Mouse (Mus musculus) inflammation-experienced regulatory T-cells (primary cell): Measurements from ENCODE around the gene Bdp1. TPM values are rescaled to one million over a fixed set of nuclear protein-coding genes. Genes with fewer than 3 reads are reported as not detected.

ENCODE experiments used
- polyA plus RNA-seq, 2 experiments: library from polyadenylated mRNA; unstranded; fragments of 100-300 nt; shearing (Covaris generic); gene quantifications; one replicate each; pipeline ENCODE4 v1.2.1; 2017

Bdp1 gene
- polyA plus RNA-seq: 10 to 100 TPM; 60.0 to 61.3 TPM

DNA sequence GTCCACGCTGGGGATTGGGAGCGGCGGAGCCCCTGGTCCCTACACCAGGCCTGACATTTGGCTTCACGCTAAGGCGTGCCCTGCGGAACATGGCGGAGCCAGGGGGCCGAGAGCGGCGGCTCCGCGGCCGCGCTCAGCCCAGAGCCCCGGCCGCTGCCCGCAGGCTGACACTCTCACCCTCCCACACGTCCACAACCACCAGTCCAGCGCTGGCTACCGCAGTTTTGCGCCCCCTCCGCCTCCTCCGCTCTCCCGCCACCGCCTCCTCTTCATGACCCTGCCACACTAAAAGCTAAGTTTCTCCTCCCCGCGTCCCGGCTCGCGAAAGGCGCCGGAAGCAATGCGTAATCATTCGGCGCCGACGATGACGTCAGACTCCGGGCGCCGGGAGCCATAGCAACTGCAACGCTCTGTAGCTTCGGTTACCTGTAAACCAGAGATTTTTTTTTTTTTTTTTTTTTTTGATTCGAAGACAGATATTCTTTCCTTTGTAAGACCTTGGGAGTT is at the start of gene Bdp1:
Gene Bdp1, minus strand, starts transcription at position 323 of the 507 bp plus-strand sequence.

DNA sequence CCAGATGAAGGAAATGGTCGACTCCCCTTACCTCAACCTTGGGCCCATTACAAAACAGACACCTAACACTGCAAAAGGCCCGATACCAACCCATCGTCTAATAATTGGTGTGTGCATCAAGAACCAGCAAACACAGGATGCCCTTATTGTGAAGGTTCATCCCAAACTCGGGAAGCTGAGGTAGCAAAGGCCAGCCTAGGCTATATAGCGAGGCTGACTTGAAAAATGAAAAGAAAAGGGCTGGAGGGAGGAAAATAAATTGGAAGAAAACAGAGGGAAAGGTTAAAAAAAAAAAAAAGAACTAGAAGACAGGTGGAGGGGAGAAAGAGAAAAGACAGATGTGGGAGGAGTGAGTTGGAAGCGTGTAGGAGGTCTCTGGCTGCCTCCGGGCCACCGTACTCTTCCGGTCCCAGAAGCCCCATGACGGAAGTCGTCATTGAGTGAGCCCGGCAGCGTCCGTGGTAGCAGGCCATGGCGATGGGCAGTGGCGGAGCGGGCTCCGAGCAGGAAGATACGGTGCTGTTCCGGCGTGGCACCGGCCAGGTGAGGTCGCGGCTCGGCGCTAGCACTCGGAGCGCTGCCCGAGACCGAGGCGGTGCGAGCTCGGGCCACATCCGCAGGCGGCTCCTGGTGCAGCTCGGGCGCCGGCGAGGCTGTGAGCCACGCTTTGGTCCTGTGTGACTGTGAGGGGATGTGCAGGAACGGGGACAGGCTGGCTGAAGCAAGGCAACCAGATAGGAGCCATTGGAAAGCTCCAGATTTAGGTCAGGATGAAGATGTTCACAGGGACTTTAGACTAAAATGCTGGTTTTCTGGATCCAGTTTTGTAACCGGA is 20.8 kb upstream of the Bdp1 start, which contains the start of gene Smn1:
Gene Smn1, plus strand, starts transcription at position 430 of the 835 bp plus-strand sequence.

DNA sequence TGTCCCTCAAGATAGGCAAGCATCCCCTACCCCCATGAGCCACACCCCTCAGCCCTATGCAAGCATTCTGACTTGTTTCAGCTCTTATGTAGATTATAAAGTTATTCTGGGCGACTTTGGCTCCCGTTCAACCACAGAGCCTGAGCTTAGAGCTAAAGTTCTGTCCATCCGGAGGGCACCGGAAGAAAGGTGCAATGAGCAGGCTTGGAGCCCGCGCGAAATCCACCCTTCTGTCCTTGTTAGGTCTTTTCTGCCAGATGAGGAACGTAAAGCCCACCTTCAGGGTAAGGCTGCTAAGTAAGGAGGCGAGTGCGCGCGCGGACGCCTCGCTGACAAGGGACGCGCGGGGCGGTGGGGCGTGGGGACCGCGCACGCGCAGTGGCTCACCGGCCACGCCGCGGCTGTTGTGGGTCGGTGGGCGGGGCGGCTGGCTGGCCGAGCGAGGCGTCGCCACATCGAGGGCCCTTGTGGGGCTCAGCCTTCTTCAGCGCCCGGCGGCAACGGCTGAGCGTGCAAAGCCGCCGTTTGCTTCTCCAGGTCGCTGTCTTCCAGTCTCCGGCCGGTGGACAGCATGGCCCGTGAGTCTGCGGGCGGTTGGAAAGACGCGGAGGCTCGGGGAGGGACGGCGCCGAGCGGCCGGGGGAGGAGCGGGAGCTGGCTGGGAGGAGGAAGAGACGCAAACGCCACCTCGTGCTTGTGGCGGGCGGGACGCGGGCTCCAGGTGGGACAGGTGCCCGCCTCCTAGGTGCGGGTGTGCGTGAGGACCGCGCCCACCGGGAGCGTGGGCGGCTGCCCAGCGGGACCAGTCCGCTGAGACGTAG is 4.0 kb upstream of the Bdp1 start, which contains the start of gene Serf1:
Gene Serf1, plus strand, starts transcription at position 361 of the 821 bp plus-strand sequence.

DNA sequence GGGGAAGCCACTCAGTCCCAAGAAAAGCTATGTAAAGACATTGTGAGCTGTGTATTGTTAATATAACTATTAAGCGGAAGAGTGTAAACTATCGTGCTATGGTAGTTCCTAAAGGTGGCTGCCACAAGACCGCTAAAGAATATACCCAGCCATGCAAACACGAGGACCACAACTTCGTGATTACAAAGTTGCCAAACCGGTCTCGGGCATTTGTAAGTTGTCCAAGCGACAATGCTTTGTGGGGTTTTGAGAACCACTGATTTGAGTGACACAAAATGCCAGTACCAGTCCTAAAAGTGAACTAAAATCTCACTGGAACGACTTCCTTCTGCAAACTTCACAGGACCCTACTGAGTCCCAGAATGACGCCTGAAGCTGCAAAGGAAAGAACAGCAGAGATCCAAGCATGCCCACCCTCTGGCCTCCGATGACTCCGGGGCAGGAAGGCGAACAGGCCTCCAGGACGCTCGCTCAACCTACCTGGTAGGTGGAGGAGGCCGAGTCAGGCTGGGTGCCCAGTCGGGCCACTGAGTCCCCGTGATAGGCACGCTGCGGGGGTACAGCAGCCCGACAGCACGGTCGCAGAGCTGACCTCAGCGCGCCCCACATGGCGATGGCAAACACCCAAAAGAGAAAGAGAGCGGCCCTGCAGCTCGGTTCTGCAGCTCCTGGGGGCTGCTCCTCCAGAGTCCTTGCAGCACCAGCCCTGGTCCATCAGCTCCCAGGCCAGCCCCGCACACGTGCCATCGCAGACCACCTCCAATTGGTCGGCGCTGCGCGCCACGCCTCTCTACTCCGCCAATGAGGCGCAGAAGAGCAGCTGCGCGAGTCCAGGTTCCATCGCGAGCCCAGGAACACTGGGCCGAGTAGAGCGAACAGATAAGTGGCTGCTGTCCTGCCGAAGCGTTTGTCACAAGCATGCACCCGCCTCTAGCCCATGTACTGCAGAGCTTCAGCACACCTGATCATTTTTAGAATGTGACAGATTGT is 88.7 kb downstream of the Bdp1 start, which contains the start of gene Mccc2:
Gene Mccc2, minus strand, starts transcription at position 734 of the 990 bp plus-strand sequence.

Other genes starting within 250 kb of the Bdp1 start
- not detected for gene Cartpt, start 203.0 kb downstream of the Bdp1 start, polyA plus RNA-seq
- gene Mccc2, start 88.4 kb downstream of the Bdp1 start, polyA plus RNA-seq: 10 to 100 TPM in 1 of 2 experiments, 1 to 10 TPM in 1; 9.1 to 12.0 TPM
- 1 to 10 TPM; 4.4 to 4.7 TPM for gene Serf1, start 3.9 kb upstream of the Bdp1 start, polyA plus RNA-seq
- gene Smn1, start 20.8 kb upstream of the Bdp1 start, polyA plus RNA-seq: 10 to 100 TPM; 36.9 to 53.7 TPM
- 10 to 100 TPM in 1 of 2 experiments, 1 to 10 TPM in 1; 8.8 to 12.2 TPM for gene Naip2, start 98.0 kb upstream of the Bdp1 start, polyA plus RNA-seq
- gene Naip5, start 142.3 kb upstream of the Bdp1 start, polyA plus RNA-seq: 10 to 100 TPM in 1 of 2 experiments, 1 to 10 TPM in 1; 5.6 to 18.4 TPM
- 1 to 10 TPM; 2.1 to 3.6 TPM for gene Naip6, start 213.6 kb upstream of the Bdp1 start, polyA plus RNA-seq